Mouse (Mus musculus) heart, postnatal 14 days (tissue): ENCODE results near the gene Olfr221. TPM values are rescaled to one million over a fixed set of nuclear protein-coding genes. Genes with fewer than 3 reads are reported as not detected.
A peak's percentile ranks its signal among the peaks of the same experiment; 100 is the strongest.

Experiments used
- DNase-seq, 2 experiments: peaks; one replicate each; pipeline ENCODE4 v3.0.0; 2021 to 2022
- intact Hi-C: fragments of 180-260 bp; cut with DNase I; formaldehyde crosslinking; loops from one replicate; pipeline ENCODE4 v1.15.1; 2025
- total RNA-seq, 2 experiments: library from RNA; stranded (reverse); gene quantifications; 2 replicates each; pipeline ENCODE4 v1.2.3; 2021

Gene Olfr221
- total RNA-seq, 2 experiments from 2014 or later = not detected

GRCm38 (mm10) chr14:52008321-52009203 lies 33.7 kb downstream of the Olfr221 start:
- intact Hi-C loops = loop anchor here (1.0 kb wide), 1 partner anchor 106 kb away; no protein-coding TSS in a partner anchor
- peak; percentile 92 to 96 for DNase-seq

- no peak for DNase-seq
- intact Hi-C loops = no loop called here
Observed at GRCm38 (mm10) chr14:52006771-52007170, 35.5 kb downstream of the Olfr221 start.

GRCm38 (mm10) chr14:52006241-52006640 lies 36.0 kb downstream of the Olfr221 start:
- DNase-seq = no peak
- intact Hi-C loops = no loop called here

GRCm38 (mm10) chr14:52005616-52006015 lies 36.6 kb downstream of the Olfr221 start:
- DNase-seq = no peak
- intact Hi-C loops = no loop called here

DNA sequence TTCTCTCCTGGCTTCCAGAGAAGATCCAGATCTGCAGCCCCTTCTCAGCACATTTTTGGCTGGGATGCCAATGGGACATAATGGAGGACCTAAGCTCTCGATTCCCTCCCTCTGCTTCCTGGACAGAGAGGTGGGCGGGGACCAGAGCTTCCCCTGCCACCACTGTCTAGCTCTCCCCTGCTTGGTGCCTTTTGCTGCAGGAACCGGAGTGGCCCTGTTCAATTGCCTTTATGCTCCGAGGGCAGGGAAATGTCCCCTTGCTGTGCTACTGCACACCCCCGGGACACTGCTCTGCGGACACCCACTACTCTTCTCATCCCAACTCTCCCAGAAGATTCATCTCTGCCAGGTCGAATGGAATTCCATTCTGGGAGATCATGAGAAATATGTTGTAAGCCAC lies 37.1 kb downstream of the Olfr221 start:
- intact Hi-C loops = no loop called here
- no peak for DNase-seq

DNA sequence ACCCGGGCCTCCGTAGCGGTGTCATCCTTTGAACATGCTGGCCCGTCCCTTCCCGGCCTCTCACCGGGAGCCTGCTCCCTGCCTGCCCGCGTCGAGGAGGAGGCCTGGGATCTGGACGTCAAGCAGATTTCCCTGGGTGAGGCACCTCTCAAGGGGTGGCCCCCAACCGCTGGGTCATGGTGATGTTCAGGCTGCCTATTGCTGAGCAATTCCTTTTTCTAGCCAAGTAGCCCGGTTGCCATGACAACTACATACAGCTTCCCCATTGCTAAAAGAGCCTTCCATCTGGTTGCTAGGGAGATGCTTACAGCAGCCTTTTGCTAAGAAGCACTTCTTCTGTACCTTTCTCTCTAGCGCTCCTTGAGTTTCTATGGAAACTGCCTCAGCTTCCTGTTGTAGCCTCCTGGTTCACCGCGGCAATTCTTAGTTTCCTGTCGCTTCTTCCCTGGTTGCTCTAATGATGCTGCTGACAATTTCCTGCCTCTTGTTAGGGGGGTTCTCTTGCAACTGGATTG lies 38.2 kb downstream of the Olfr221 start:
- intact Hi-C loops = no loop called here
- no peak for DNase-seq

DNA sequence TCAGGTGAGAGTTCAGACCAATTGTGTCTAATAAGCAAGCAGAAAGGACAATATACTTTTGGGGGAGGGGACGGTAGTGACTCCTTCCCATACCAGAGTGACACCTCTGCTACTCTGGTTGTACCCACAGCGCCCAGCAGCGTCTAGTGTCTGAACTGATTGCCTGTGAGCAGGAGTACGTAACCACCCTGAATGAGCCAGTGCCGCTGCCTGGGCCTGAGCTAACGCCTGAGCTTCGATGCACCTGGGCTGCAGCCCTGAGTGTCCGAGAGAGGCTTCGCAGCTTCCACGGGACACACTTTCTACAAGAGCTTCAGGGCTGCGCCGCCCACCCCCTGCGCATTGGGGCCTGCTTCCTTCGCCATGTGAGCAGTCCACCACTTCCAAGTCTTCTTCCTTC lies 44.8 kb downstream of the Olfr221 start:
- intact Hi-C loops = no loop called here
- no peak for DNase-seq

DNA sequence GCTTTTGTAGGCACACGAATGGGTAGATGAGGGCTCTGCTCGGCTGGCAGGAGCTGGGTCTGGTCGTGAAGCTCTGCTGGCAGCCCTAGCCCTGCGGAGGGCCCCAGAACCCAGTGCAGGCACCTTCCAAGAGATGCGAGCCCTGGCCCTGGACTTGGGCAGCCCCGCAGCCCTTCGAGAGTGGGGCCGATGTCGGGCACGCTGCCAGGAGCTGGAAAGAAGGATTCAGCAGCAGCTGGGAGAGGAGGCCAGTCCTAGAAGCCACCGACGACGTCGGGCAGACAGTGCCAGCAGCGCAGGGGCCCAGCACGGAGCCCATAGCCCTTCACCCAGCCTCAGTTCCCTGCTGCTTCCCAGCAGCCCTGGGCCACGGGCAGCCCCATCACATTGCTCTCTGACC lies 45.4 kb downstream of the Olfr221 start:
- intact Hi-C loops = no loop called here

GRCm38 (mm10) chr14:51996231-51996841 lies 45.9 kb downstream of the Olfr221 start:
- no peak for DNase-seq
- intact Hi-C loops = no loop called here

More for the DNA sequence above, 45.4 kb downstream of the Olfr221 start:
- DNase-seq = no peak

DNA sequence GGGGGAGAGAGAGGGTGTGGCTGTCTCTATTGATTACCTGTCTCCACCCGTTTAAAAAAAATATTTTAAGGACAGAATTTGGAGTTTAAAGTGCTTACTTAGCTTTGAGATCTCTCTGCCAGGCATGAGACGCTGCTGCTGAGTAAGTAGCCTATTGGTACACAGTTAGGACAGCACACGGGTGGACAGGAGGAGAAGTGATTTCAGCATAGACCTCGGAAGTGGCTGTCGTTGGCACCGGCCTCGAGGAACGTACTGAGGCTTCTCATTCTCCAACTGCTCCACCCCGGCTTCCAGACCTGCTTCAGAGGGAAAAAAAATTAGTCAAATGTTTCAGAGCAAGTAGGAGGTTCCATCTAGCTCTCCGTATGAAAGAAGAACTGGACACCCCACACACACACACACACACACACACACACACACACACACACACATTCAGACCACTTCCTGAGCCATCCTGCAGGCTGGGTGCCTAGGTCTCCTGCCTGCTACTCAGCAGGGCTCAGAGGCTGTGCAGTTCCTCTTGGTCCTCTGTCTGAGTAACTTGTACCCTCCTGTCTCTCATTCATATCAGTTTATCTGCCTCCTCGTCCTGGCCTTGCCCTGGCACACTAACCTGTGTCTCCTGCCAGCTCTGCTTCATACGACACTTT lies 46.9 kb downstream of the Olfr221 start:
- intact Hi-C loops = no loop called here
- DNase-seq = no peak

DNA sequence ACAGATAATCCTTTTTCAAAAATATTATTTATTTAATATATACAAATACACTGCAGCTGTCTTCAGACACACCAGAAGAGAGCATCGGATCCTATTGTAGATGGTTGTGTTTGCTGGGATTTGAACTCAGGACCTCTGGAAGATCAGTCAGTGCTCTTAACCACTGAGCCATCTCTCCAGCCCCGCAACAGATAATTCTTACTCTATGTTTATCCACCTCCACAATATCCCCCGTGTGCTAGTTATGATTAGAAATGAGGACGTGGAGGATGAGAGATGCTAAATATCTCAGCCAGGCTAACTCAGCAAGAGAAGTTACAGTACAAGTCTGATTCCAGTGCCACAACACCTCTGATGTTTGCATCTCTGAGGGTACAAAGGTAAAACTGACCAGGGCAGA lies 47.8 kb downstream of the Olfr221 start:
- no peak for DNase-seq
- intact Hi-C loops = no loop called here

DNA sequence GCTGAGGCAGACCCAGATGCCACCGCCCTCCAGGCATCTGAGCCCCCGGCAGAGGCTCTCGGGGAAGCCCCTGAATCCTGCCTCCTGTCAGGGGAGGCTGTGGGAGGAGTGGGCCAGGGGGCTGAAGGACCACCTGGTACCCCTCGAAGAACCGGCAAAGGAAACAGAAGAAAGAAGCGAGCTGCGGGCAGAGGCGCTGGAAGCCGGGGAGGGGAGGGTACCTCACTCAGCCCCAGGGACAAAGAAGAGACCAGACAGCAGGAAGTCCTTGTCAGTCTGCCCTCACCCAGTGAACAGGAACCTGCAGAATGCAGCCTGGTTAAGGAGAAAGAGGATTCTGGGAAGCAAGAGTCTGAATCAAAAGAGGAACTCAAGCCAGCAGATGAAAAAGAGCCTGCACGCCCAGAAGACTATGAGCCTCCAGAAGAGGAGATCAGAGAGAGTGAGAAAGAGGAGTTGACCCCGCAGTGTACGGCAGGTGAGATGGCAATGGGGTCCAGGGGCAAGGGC lies 52.7 kb downstream of the Olfr221 start:
- intact Hi-C loops = loop anchor here (5.0 kb wide), 1 partner anchor 47 kb away; no protein-coding TSS in a partner anchor
- DNase-seq = no peak

- intact Hi-C loops = loop anchor here (5.0 kb wide), 1 partner anchor 46 kb away; no protein-coding TSS in a partner anchor
- DNase-seq = no peak
Observed at GRCm38 (mm10) chr14:51988731-51989130, 53.5 kb downstream of the Olfr221 start.

GRCm38 (mm10) chr14:51987177-51987576 lies 55.1 kb downstream of the Olfr221 start:
- DNase-seq = no peak
- intact Hi-C loops = loop anchor here (5.0 kb wide), 1 partner anchor 45 kb away; no protein-coding TSS in a partner anchor

DNA sequence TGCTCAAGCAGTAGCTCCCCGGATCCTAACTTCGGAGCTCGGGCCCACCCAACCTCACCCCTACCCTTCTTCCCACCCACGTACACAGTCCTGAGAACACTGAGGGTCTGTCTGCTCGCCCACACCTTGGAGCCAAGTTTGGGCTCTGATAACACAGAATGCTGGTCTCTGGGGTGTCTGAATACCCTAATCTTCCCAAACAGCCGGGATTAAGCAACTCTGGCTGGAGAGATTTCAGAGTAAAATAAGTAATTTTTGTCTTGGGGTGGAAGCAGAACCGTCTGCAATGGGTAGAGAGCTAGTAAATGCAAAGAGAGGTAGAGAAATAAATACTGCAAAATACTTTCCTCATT lies 56.1 kb downstream of the Olfr221 start:
- DNase-seq = no peak
- intact Hi-C loops = loop anchor here (5.0 kb wide), 1 partner anchor 44 kb away; no protein-coding TSS in a partner anchor

DNA sequence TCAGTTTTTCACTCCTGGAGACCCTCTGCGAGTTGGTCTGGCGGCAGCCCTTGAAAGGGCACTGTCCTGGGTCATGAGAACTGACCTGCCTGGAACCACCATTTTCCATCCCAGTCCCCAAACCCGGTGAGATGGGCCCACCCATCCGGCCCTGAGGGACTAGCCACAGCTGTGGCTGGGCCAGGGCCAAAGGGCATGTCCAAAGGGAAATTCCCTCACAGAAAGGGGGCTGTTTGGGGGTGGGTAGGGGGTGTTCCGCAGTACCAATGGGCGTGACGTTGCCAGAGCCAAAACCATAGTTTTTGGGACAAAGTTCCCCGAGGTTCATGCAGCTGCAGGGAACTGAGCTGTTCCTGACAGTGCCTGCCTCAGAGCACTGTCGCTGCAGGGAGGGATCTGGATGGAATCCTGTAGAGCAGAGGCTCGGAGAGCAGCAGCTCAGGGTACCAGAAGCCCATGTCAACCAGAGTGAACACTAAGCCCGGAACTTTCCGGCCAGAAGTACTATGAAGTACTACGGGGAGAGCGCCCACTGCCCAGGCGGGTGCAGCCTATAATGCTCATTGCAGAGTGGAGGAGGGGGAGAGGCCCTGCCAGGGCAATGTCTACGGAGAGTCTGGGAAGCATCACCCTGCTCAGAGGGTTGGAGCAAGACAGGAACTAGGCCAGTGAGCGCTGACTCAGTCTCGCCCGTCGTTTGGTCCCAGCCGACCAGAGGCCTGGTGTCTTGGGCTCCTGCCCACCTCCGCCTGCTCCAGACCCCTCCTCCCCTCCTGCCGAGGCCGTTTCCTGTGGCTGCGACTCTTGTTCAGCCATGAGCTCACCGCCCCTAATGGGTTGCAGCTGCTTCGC lies 56.7 kb downstream of the Olfr221 start:
- intact Hi-C loops = loop anchor here (5.0 kb wide), 1 partner anchor 43 kb away; no protein-coding TSS in a partner anchor
- peak; percentile 86 to 87 for DNase-seq

DNA sequence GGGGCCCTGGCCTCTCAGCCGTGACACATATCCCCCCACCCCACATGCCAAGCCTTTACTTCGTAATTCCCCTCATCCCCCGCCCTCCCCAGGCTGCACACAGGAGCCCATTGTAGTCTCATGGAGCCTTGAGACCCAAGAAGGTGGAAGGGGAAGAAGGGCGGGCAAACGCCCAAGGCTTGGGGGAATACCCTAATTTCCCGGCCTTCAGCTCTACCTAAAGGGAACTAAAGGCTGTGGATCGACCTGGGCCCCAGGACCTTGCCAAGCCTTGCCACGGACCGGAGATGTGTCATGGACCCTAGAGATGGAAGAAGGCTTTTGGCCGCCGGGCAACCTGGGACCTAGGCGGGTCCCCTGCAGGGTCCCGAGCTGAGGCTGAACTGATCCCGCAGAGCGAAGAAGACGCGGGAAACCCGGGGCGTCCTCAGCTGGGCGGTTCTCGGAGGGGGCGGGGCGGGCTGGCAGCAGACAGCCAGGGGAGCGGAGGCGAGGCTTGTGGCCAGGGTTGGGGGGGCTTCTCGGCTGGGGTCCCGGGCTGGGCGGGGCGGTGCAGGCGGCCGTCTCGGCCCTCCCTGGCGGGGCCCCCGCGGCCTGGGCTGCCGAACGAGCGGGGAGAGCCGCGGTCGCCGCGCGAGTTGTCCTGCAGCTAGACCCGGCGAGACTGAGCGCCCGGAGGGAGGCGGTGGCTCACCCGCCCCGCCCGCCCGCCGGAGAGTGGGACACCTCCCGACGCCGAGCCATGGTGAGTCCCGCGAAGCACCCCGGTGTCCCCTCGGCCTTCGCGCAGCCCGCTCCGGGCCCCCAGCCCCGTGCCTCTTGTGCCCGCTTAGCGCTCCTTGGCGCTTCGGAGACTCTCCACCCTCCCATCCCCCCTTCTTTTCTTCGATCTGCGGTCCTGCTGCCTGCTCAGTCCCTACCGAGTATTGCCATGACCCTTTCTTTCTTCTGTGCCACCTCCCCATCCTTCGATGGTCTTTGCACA lies 57.7 kb downstream of the Olfr221 start, which contains the start of gene Arhgef40:
Gene Arhgef40 (plus strand): TSS at position 473 of the 985 bp plus-strand sequence.
- intact Hi-C loops = loop anchor here (5.0 kb wide), 1 partner anchor 42 kb away; no protein-coding TSS in a partner anchor
- DNase-seq = peak; percentile 88 to 89
